Mouse (Mus musculus) embryonic facial prominence, embryonic 15.5 days (tissue): ENCODE data around the gene Stk32c. TPM values are rescaled to one million over a fixed set of nuclear protein-coding genes. Genes with fewer than 3 reads are reported as not detected.

Experiments used
- ATAC-seq: fragments of 200-750 bp; cut with Nextera tagmentation; 2 replicates; pipeline ENCODE4 v1.8.0; 2017; ENCODE audit warnings: low read depth, moderate TSS enrichment; ENCODE audit not compliant: insufficient number of reproducible peaks, low FRiP score, low TSS enrichment
- H3K27ac ChIP-seq: fragments of 300-500 bp; sonication (generic); replicated peaks from 2 replicates; pipeline ENCODE4 v1.5.1; 2015; ENCODE audit warnings: mild to moderate bottlenecking, inconsistent platforms
- H3K27me3 ChIP-seq: fragments of 300-500 bp; sonication (generic); 2 replicates; pipeline ENCODE4 v1.6.1; 2015; ENCODE audit warnings: inconsistent platforms
- H3K36me3 ChIP-seq: fragments of 300-500 bp; sonication (generic); 2 replicates; pipeline ENCODE4 v1.6.1; 2015; ENCODE audit warnings: mild to moderate bottlenecking, inconsistent platforms
- H3K4me1 ChIP-seq: fragments of 300-500 bp; sonication (generic); 2 replicates; pipeline ENCODE4 v1.6.1; 2015; ENCODE audit warnings: inconsistent platforms
- H3K4me2 ChIP-seq: fragments of 300-500 bp; sonication (generic); replicated peaks from 2 replicates; pipeline ENCODE4 v1.6.1; 2015; ENCODE audit warnings: mild to moderate bottlenecking, inconsistent platforms
- H3K4me3 ChIP-seq: fragments of 300-500 bp; sonication (generic); replicated peaks from 2 replicates; pipeline ENCODE4 v1.5.1; 2015; ENCODE audit warnings: mild to moderate bottlenecking, inconsistent platforms
- H3K9ac ChIP-seq: fragments of 300-500 bp; sonication (generic); 2 replicates; pipeline ENCODE4 v1.6.1; 2015; ENCODE audit warnings: inconsistent platforms
- H3K9me3 ChIP-seq: fragments of 300-500 bp; sonication (generic); replicated peaks from 2 replicates; pipeline ENCODE4 v1.6.1; 2016; ENCODE audit warnings: inconsistent platforms
- WGBS: fragments of 180-500 bp; shearing (Covaris S2); methylation state at CpG from one replicate; pipeline ENCODE4 v1.1.7; 2015; 5-methylcytosine and 5-hydroxymethylcytosine counted together
- polyA plus RNA-seq: library from polyadenylated mRNA; unstranded; fragments of >200 nt; fragmentation: Nextera tagmentation; extraction: Ambion mirVana; gene quantifications from 2 replicates; pipeline ENCODE4 v1.2.1, GENCODE M21; 2015

Gene Stk32c
- polyA plus RNA-seq, 1 experiment from 2014 or later: 0.12 TPM

DNA sequence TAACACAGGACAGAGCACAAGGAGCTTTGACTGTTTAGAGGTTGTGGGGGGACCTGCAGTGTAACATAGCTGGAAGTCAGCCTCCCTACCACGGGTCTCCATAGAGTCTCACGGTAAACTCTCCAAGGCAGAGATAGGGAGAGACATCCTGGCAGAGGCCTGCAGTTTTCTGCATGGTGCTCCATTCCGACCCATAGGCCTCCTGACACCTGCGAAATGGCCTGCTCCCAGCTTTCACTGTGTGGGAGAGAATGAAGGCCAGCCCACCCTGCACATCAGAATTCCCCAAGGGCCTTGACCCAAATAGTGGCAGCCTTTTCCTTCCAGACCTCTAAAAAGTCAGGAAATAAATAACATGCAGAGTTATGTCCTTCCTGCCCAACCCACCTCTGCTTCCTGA is 22.5 kb downstream of the Stk32c start:
- H3K4me3 ChIP-seq: no peak overlapping the region
- H3K27ac ChIP-seq: no peak overlapping the region
- no peak overlapping the region for H3K9ac ChIP-seq
- H3K9me3 ChIP-seq: no peaks in the 10 kb centered on the region
- H3K36me3 ChIP-seq: no peaks in the 10 kb centered on the region
- ATAC-seq: no peak
- H3K4me1 ChIP-seq: peaks cover 9% of the 10 kb centered on the region; the same call in 1 of the 2 replicates
- 88% methylated on average over 4 of the region's 4 CpGs for WGBS
- peaks cover 32% of the 10 kb centered on the region for H3K27me3 ChIP-seq
- no peak overlapping the region for H3K4me2 ChIP-seq

DNA sequence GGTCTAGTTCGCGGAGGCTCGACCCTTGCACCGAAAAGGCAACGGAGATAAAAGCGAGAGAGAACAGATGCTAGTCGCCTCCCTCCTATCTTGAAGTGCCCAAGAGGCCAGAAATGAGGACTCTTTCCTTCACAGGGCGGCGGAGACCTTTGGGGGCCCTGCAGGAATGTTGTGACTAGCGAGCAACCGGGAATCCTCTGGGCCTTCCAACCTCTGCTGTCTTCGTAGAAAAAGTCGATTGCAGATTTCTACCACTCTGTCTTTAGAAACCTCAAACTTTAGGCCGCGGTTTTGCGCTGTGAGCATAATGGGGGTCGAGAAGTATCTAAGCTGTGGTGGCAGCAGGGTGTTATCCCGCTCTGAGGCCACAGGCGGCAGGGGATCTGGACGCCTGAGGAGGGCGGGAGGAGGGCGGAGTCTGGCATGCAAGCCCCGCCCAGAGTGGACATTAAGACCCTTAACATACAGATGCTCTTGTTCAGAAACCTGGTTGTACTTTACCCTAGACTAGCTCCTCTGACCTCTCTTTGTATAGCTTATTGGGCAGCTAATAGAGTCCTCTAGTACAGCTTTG is 24.4 kb downstream of the Stk32c start:
- H3K27ac ChIP-seq: no peak overlapping the region
- H3K4me1 ChIP-seq: peaks cover 9% of the 10 kb centered on the region; the same call in 1 of the 2 replicates
- H3K36me3 ChIP-seq: no peaks in the 10 kb centered on the region
- H3K9me3 ChIP-seq: no peaks in the 10 kb centered on the region
- H3K4me3 ChIP-seq: peak overlapping the region; percentile 54
- H3K27me3 ChIP-seq: peaks cover 41% of the 10 kb centered on the region
- under 1% methylated on average over 23 of the region's 23 CpGs for WGBS
- H3K4me2 ChIP-seq: peak overlapping the region; percentile 97
- ATAC-seq: peak; percentile 73
- H3K9ac ChIP-seq: no peak overlapping the region

- under 1% methylated on average over 88 of the region's 94 CpGs for WGBS
- peaks cover 41% of the 10 kb centered on the region for H3K27me3 ChIP-seq
- H3K4me1 ChIP-seq: peaks cover 9% of the 10 kb centered on the region; the same call in 1 of the 2 replicates
- H3K36me3 ChIP-seq: no peaks in the 10 kb centered on the region
- H3K4me2 ChIP-seq: peak overlapping the region; percentile 97
- ATAC-seq: peak; percentile 95
- H3K27ac ChIP-seq: no peak overlapping the region
- H3K9me3 ChIP-seq: no peaks in the 10 kb centered on the region
- peak overlapping the region; percentile 54 for H3K4me3 ChIP-seq
- H3K9ac ChIP-seq: no peak overlapping the region; the same call in 1 of the 2 replicates
Measured at GRCm38 (mm10) chr7:139187771-139188633, 25.1 kb downstream of the Stk32c start.

DNA sequence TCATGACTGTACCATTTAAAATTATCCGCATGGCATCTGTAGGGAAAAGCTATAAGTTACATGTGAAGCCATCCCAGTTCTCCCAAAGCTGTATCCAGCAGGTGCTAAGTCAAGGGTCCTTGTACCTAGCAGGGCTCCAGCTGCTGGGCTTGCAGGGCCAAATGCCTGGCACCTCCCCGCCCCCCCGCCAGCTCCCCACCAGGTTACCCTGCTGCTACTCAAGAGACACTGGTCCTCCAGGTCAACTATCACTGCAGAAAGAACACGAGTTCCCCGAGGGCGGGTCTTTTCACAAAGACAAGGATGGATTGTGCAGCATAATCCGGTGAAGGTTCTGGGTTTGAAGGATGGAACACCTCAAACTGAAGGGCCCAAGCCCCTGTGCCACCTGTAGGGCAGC is 25.8 kb downstream of the Stk32c start:
- Histone ChIP-seq H3K36me3 (no peaks in the 10 kb centered on the region), H3K4me2 (peak overlapping the region; percentile 97), H3K4me1 (peaks cover 9% of the 10 kb centered on the region; the same call in 1 of the 2 replicates), H3K4me3 (peak overlapping the region; percentile 54), H3K9me3 (no peaks in the 10 kb centered on the region), H3K27ac (no peak overlapping the region), H3K9ac (no peak overlapping the region), H3K27me3 (peaks cover 41% of the 10 kb centered on the region)
- no peak for ATAC-seq
- 33% methylated on average over 7 of the region's 7 CpGs for WGBS

DNA sequence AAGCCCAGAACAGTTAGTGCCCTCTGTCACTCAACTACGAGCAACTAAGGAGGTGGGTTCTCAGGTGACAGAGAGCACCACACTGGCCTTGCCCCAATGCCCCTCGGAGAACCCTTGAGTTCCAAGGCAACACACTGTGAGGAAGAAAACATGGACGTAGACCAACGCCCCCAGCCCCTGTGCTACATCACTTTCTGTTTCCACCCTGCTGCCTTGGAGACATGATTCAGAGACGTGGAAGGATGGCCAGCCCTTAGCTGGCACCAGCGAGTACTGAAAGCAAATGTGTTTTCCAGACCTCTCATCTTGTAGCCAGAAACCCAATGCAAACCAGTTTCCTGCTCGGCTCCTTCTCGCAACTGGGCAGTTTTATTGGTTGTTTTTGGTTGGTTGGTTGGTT is 26.7 kb downstream of the Stk32c start:
- WGBS: 65% methylated on average over 8 of the region's 8 CpGs
- H3K4me2 ChIP-seq: no peak overlapping the region
- peaks cover 41% of the 10 kb centered on the region for H3K27me3 ChIP-seq
- no peaks in the 10 kb centered on the region for H3K9me3 ChIP-seq
- no peak overlapping the region for H3K4me3 ChIP-seq
- no peak for ATAC-seq
- H3K36me3 ChIP-seq: no peaks in the 10 kb centered on the region
- H3K4me1 ChIP-seq: peaks cover 9% of the 10 kb centered on the region; the same call in 1 of the 2 replicates
- no peak overlapping the region for H3K9ac ChIP-seq
- H3K27ac ChIP-seq: no peak overlapping the region

GRCm38 (mm10) chr7:139185971-139186370 is 27.1 kb downstream of the Stk32c start:
- ATAC-seq: no peak
- 46% methylated on average over 5 of the region's 5 CpGs for WGBS

DNA sequence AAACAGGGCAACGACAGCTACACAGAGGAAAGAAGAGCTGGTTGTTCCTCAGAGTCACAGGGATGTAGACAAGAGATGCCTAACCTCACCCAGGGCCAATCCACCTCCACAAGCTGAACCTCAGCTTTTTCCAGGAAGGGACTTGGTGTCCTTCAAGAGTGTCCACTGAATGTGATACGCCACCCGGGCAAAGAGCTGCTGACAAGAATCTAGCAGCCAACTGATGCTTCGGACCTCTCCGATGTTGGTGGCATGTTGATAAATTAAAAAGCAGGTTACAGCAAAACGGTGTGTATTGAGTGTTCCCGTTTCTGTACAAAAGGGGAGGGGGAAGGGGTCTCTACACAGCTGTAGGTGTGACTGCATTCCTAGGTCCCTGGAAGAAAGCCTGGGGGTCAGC is 28.3 kb downstream of the Stk32c start:
- Histone ChIP-seq H3K9me3 (no peaks in the 10 kb centered on the region), H3K36me3 (no peaks in the 10 kb centered on the region), H3K4me2 (no peak overlapping the region), H3K27me3 (peaks cover 36% of the 10 kb centered on the region), H3K4me1 (peaks cover 9% of the 10 kb centered on the region; the same call in 1 of the 2 replicates), H3K4me3 (no peak overlapping the region), H3K9ac (no peak overlapping the region), H3K27ac (no peak overlapping the region)
- ATAC-seq: no peak
- WGBS: 81% methylated on average over 7 of the region's 7 CpGs

More at GRCm38 (mm10) chr7:139185971-139186370, 27.1 kb downstream of the Stk32c start:
- Histone ChIP-seq H3K9ac (no peak overlapping the region), H3K27ac (no peak overlapping the region), H3K9me3 (no peaks in the 10 kb centered on the region), H3K4me3 (no peak overlapping the region), H3K4me2 (no peak overlapping the region), H3K27me3 (peaks cover 41% of the 10 kb centered on the region), H3K4me1 (peaks cover 9% of the 10 kb centered on the region; the same call in 1 of the 2 replicates), H3K36me3 (no peaks in the 10 kb centered on the region)

GRCm38 (mm10) chr7:139184396-139184795 is 28.7 kb downstream of the Stk32c start:
- Histone ChIP-seq H3K4me3 (no peak overlapping the region), H3K27ac (no peak overlapping the region), H3K27me3 (peaks cover 36% of the 10 kb centered on the region), H3K4me2 (no peak overlapping the region), H3K4me1 (peaks cover 9% of the 10 kb centered on the region; the same call in 1 of the 2 replicates), H3K36me3 (no peaks in the 10 kb centered on the region), H3K9ac (no peak overlapping the region), H3K9me3 (no peaks in the 10 kb centered on the region)
- ATAC-seq: no peak
- 65% methylated on average over 4 of the region's 4 CpGs for WGBS

- WGBS: 90% methylated on average over 3 of the region's 3 CpGs
- no peaks in the 10 kb centered on the region for H3K4me1 ChIP-seq
- H3K9me3 ChIP-seq: no peaks in the 10 kb centered on the region
Measured at GRCm38 (mm10) chr7:139180058-139180457, 33.0 kb downstream of the Stk32c start.

DNA sequence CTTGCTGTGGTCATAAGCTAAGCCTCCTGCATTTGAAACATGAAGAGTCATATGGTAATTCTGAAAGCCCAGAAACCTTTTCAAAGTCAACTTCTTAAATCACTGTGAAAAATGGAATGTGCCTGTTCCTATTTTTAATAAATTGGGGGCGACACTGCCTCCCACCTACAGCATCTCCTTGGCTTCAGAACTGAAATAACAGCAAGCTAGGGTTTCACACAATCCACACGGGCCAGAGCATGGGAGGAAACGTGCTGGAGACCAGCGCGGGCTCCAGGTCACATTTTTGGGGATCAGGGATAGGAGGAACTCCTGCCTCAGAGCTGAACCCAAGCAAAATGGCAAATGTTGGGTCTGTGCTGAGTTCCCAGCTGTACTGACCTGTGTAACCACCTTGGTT is 33.8 kb downstream of the Stk32c start:
- no peak for ATAC-seq
- no peaks in the 10 kb centered on the region for H3K27me3 ChIP-seq
- no peak overlapping the region for H3K4me3 ChIP-seq
- H3K4me2 ChIP-seq: no peak overlapping the region
- no peak overlapping the region for H3K27ac ChIP-seq
- 68% methylated on average over 5 of the region's 5 CpGs for WGBS
- H3K4me1 ChIP-seq: no peaks in the 10 kb centered on the region
- no peaks in the 10 kb centered on the region for H3K36me3 ChIP-seq
- no peaks in the 10 kb centered on the region for H3K9me3 ChIP-seq
- no peak overlapping the region for H3K9ac ChIP-seq

More at GRCm38 (mm10) chr7:139180058-139180457, 33.0 kb downstream of the Stk32c start:
- Histone ChIP-seq H3K4me3 (no peak overlapping the region), H3K4me2 (no peak overlapping the region), H3K27me3 (peaks cover 5% of the 10 kb centered on the region; the same call in 1 of the 2 replicates), H3K9ac (no peak overlapping the region), H3K36me3 (no peaks in the 10 kb centered on the region), H3K27ac (no peak overlapping the region)
- ATAC-seq: no peak

- H3K27me3 ChIP-seq: no peaks in the 10 kb centered on the region
- H3K4me1 ChIP-seq: no peaks in the 10 kb centered on the region
- no peak overlapping the region for H3K4me2 ChIP-seq
- H3K4me3 ChIP-seq: no peak overlapping the region
- ATAC-seq: no peak
- no peaks in the 10 kb centered on the region for H3K36me3 ChIP-seq
- H3K9ac ChIP-seq: no peak overlapping the region
- WGBS: 54% methylated on average over 4 of the region's 4 CpGs
- no peaks in the 10 kb centered on the region for H3K9me3 ChIP-seq
- H3K27ac ChIP-seq: no peak overlapping the region
Measured at GRCm38 (mm10) chr7:139169143-139169542, 44.0 kb downstream of the Stk32c start.
